Mouse (Mus musculus) forebrain, embryonic 13.5 days (tissue): Measurements from ENCODE around the gene Fancg. TPM values are rescaled to one million over a fixed set of nuclear protein-coding genes. Genes with fewer than 3 reads are reported as not detected.

ENCODE experiments used
- ATAC-seq: fragments of 200-750 bp; cut with Nextera tagmentation; 2 replicates; pipeline ENCODE4 v1.8.0; 2017
- H3K27ac ChIP-seq: fragments of 300-500 bp; sonication (generic); 2 replicates; pipeline ENCODE4 v1.5.1; 2015; ENCODE audit warnings: inconsistent platforms, mild to moderate bottlenecking, moderate library complexity
- H3K27me3 ChIP-seq: fragments of 300-500 bp; sonication (generic); 2 replicates; pipeline ENCODE4 v1.6.1; 2015; ENCODE audit warnings: mild to moderate bottlenecking, inconsistent platforms
- H3K36me3 ChIP-seq: fragments of 300-500 bp; sonication (generic); 2 replicates; pipeline ENCODE4 v1.6.1; 2015; ENCODE audit warnings: mild to moderate bottlenecking, inconsistent platforms; ENCODE audit not compliant: poor library complexity, severe bottlenecking
- H3K4me1 ChIP-seq: fragments of 300-500 bp; sonication (generic); 2 replicates; pipeline ENCODE4 v1.6.1; 2015; ENCODE audit warnings: inconsistent platforms
- H3K4me2 ChIP-seq: fragments of 300-500 bp; sonication (generic); 2 replicates; pipeline ENCODE4 v1.6.1; 2015; ENCODE audit warnings: inconsistent platforms, mild to moderate bottlenecking, moderate library complexity
- H3K4me3 ChIP-seq: fragments of 300-500 bp; sonication (generic); 2 replicates; pipeline ENCODE4 v1.5.1; 2015; ENCODE audit warnings: mild to moderate bottlenecking, inconsistent platforms
- H3K9ac ChIP-seq: fragments of 300-500 bp; sonication (generic); 2 replicates; pipeline ENCODE4 v1.6.1; 2015; ENCODE audit warnings: mild to moderate bottlenecking, inconsistent platforms
- H3K9me3 ChIP-seq: fragments of 300-500 bp; sonication (generic); replicated peaks from 2 replicates; pipeline ENCODE4 v1.6.1; 2016; ENCODE audit warnings: inconsistent platforms
- WGBS: fragments of 180-500 bp; shearing (Covaris S2); methylation state at CpG from one replicate; pipeline ENCODE4 v1.1.7; 2015; 5-methylcytosine and 5-hydroxymethylcytosine counted together
- polyA plus RNA-seq: library from polyadenylated mRNA; unstranded; fragments of >200 nt; fragmentation: Nextera tagmentation; extraction: Ambion mirVana; gene quantifications from 2 replicates; pipeline ENCODE4 v1.2.1, GENCODE M21; 2015

Fancg gene
- polyA plus RNA-seq, 1 experiment from 2014 or later, result 22.9 TPM

GRCm38 (mm10) chr4:42969304-42969703, 41.0 kb downstream of the Fancg start, which contains the start of gene 1700022I11Rik:
1700022I11Rik (plus strand) TSS chr4:42969604.
- no peak within 1 kb of the TSS for H3K27ac ChIP-seq
- H3K4me3 ChIP-seq, result no peak within 1 kb of the TSS
- no peaks in the 10 kb centered on the region for H3K9me3 ChIP-seq
- no peak within 1 kb of the TSS for H3K4me2 ChIP-seq
- 94% methylated on average over 4 of the region's 4 CpGs for WGBS
- H3K27me3 ChIP-seq, result 0 out of 2 replicates have a peak, but pooled peaks cover 2% of the 10 kb centered on the region
- no peak within 1 kb of the TSS for H3K9ac ChIP-seq
- peaks cover 4% of the 10 kb centered on the region; the same call in 1 of the 2 replicates for H3K4me1 ChIP-seq
- no peak for ATAC-seq
- H3K36me3 ChIP-seq, result no peaks in the 10 kb centered on the region

GRCm38 (mm10) chr4:42965039-42965719, 45.1 kb downstream of the Fancg start:
- Histone ChIP-seq H3K4me3 (no peak overlapping the region), H3K4me1 (peaks cover 4% of the 10 kb centered on the region; the same call in 1 of the 2 replicates), H3K27me3 (0 out of 2 replicates have a peak, but pooled peaks cover 3% of the 10 kb centered on the region), H3K9me3 (no peaks in the 10 kb centered on the region), H3K36me3 (no peaks in the 10 kb centered on the region), H3K4me2 (peak overlapping the region; percentile 33), H3K27ac (no peak overlapping the region), H3K9ac (no peak overlapping the region)
- ATAC-seq, result peak; percentile 69
- WGBS, result 12% methylated on average over 12 of the region's 12 CpGs

DNA sequence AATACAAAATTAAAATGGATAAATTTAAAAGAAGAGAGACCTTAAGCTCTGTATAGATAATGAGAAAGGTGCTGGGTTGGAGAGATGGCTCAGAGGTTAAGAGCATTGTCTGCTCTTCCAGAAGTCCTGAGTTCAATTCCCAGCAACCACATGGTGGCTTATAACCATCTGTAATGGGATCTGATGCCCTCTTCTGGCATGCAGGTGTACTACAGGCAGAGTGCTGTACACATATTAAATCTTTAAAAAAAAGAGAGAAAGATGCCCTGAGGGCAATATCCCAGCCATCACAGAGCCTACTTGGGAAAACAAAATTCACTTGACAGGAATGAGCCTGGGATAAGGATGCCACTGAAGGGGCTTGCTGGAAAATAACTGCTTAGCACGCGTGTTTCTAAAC, 46.8 kb downstream of the Fancg start:
- Histone ChIP-seq H3K27ac (no peak overlapping the region), H3K4me1 (peaks cover 4% of the 10 kb centered on the region; the same call in 1 of the 2 replicates), H3K36me3 (peaks cover 13% of the 10 kb centered on the region), H3K4me3 (no peak overlapping the region), H3K9ac (no peak overlapping the region), H3K4me2 (no peak overlapping the region), H3K9me3 (no peaks in the 10 kb centered on the region), H3K27me3 (0 out of 2 replicates have a peak, but pooled peaks cover 3% of the 10 kb centered on the region)
- 98% methylated on average over 2 of the region's 2 CpGs for WGBS
- ATAC-seq, result no peak

DNA sequence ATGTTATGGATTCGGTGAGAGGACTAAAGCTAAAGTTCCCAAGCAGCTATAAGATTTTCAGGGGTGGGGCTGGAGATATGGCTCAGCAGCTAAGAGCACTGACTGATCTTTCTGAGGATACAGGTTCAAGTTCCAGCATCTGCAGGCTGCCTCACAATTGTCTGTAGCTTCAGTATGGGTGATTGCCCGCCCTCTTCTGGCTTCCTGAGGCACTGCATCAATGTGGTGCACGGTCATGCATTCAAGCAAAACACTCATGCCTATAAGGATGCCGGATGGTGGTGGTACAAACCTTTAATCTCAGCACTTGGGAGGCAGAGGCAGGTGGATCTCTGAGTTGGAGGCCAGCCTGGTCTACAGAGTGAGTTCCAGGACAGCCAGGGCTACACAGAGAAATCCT, 48.7 kb downstream of the Fancg start:
- Histone ChIP-seq H3K27ac (no peak overlapping the region), H3K4me1 (peaks cover 4% of the 10 kb centered on the region; the same call in 1 of the 2 replicates), H3K4me2 (no peak overlapping the region), H3K9ac (no peak overlapping the region), H3K36me3 (peaks cover 31% of the 10 kb centered on the region), H3K4me3 (no peak overlapping the region), H3K9me3 (no peaks in the 10 kb centered on the region), H3K27me3 (0 out of 2 replicates have a peak, but pooled peaks cover 3% of the 10 kb centered on the region)
- ATAC-seq, result no peak
- 25% methylated on average over 4 of the region's 4 CpGs for WGBS

- Histone ChIP-seq H3K4me2 (no peak overlapping the region), H3K9me3 (no peaks in the 10 kb centered on the region), H3K36me3 (peaks cover 46% of the 10 kb centered on the region), H3K9ac (no peak overlapping the region), H3K27ac (no peak overlapping the region; the same call in 1 of the 2 replicates), H3K4me3 (no peak overlapping the region), H3K4me1 (peaks cover 10% of the 10 kb centered on the region), H3K27me3 (0 out of 2 replicates have a peak, but pooled peaks cover 1% of the 10 kb centered on the region)
- 78% methylated on average over 4 of the region's 4 CpGs for WGBS
- ATAC-seq, result no peak
Observed at GRCm38 (mm10) chr4:42959382-42959781, 50.9 kb downstream of the Fancg start.

DNA sequence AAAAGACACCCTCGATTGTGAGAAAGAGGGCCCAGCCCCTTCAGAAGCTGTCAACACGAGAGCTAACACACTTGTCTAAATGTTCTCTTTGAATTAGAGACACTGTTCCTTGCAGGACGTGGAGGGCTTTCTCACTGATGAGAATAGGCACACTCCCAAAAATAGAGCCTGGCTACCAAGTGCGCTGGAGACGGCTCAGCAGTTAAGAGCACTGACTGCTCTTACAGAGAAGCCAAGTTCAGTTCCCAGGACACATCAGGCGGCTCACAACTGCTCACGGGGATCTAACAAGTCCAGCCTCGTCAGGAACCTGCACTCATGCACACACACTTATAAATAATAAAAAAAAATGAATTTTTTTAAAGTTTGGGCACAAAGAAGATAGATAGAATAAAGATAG, 51.4 kb downstream of the Fancg start:
- Histone ChIP-seq H3K27ac (no peak overlapping the region; the same call in 1 of the 2 replicates), H3K4me2 (no peak overlapping the region), H3K9me3 (no peaks in the 10 kb centered on the region), H3K4me1 (peaks cover 14% of the 10 kb centered on the region), H3K36me3 (peaks cover 46% of the 10 kb centered on the region), H3K4me3 (no peak overlapping the region), H3K9ac (no peak overlapping the region), H3K27me3 (no peaks in the 10 kb centered on the region)
- 68% methylated on average over 8 of the region's 8 CpGs for WGBS
- ATAC-seq, result no peak

GRCm38 (mm10) chr4:42957979-42958378, 52.3 kb downstream of the Fancg start:
- H3K27ac ChIP-seq, result no peak overlapping the region
- H3K36me3 ChIP-seq, result peaks cover 51% of the 10 kb centered on the region
- no peak overlapping the region for H3K9ac ChIP-seq
- no peak overlapping the region for H3K4me3 ChIP-seq
- peaks cover 24% of the 10 kb centered on the region for H3K4me1 ChIP-seq
- no peaks in the 10 kb centered on the region for H3K27me3 ChIP-seq
- WGBS, result 90% methylated on average over 8 of the region's 8 CpGs
- H3K9me3 ChIP-seq, result no peaks in the 10 kb centered on the region
- ATAC-seq, result no peak
- H3K4me2 ChIP-seq, result no peak overlapping the region

- H3K36me3 ChIP-seq, result peaks cover 51% of the 10 kb centered on the region
Observed at GRCm38 (mm10) chr4:42957306-42957705, 53.0 kb downstream of the Fancg start.

GRCm38 (mm10) chr4:42956581-42956980, 53.7 kb downstream of the Fancg start:
- no peak overlapping the region for H3K4me2 ChIP-seq
- H3K9me3 ChIP-seq, result no peaks in the 10 kb centered on the region
- peaks cover 51% of the 10 kb centered on the region for H3K36me3 ChIP-seq
- H3K4me3 ChIP-seq, result no peak overlapping the region
- no peak for ATAC-seq
- 96% methylated on average over 17 of the region's 17 CpGs for WGBS
- no peak overlapping the region for H3K27ac ChIP-seq
- H3K27me3 ChIP-seq, result no peaks in the 10 kb centered on the region
- H3K9ac ChIP-seq, result no peak overlapping the region
- peaks cover 38% of the 10 kb centered on the region for H3K4me1 ChIP-seq

More at GRCm38 (mm10) chr4:42957306-42957705, 53.0 kb downstream of the Fancg start:
- no peak overlapping the region for H3K27ac ChIP-seq
- H3K9ac ChIP-seq, result no peak overlapping the region
- peaks cover 30% of the 10 kb centered on the region for H3K4me1 ChIP-seq
- no peak for ATAC-seq
- no peak overlapping the region for H3K4me3 ChIP-seq
- no peak overlapping the region for H3K4me2 ChIP-seq
- no peaks in the 10 kb centered on the region for H3K9me3 ChIP-seq
- H3K27me3 ChIP-seq, result no peaks in the 10 kb centered on the region
- 76% methylated on average over 11 of the region's 11 CpGs for WGBS

DNA sequence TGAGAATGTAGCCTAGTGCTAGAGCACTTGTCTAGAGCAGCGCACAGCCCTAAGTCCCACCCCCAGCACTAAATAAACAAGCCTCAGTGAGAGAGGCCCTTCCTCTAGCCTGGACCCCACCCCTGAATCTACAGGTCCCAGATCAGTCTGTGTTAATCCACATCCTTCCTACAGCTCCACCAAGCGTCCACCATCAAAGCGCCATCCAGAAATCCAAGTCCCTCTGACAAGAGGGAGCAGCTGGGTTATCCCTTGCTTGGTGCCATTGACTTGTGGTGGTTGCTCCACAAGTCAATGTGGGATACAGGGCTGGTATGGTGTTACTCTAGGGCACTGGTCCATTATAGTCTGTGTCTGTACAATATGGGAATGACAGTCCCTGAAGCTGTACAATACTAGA, 55.1 kb downstream of the Fancg start:
- Histone ChIP-seq H3K27me3 (no peaks in the 10 kb centered on the region), H3K4me3 (no peak overlapping the region), H3K36me3 (peaks cover 51% of the 10 kb centered on the region), H3K9me3 (no peaks in the 10 kb centered on the region), H3K4me1 (peaks cover 51% of the 10 kb centered on the region), H3K27ac (no peak overlapping the region), H3K9ac (no peak overlapping the region), H3K4me2 (no peak overlapping the region)
- ATAC-seq, result no peak
- WGBS, result 93% methylated on average over 3 of the region's 3 CpGs

DNA sequence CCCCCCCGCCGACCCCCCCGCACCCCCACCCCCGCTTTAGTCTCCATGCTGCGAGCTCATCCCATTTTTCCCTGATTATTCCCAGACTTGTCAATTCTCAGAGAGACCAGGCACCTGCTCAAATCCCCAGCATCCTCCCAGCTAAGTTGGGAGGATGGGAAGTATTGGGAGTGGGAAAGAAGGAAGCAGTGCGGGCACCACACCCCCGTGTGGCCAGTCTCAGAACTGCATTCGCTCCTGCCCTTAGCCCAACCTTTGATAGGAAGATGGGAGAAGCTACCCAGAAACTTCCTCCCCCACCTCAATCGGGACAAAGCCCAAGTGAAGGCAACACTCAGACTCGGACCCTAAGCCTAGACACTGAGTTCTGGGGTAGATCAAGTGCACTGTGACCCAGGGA, 56.0 kb downstream of the Fancg start:
- Histone ChIP-seq H3K36me3 (peaks cover 46% of the 10 kb centered on the region), H3K4me3 (no peak overlapping the region), H3K4me1 (peaks cover 53% of the 10 kb centered on the region), H3K27ac (peak overlapping the region; percentile 97), H3K4me2 (peak overlapping the region; percentile 98), H3K27me3 (no peaks in the 10 kb centered on the region), H3K9ac (no peak overlapping the region; the same call in 1 of the 2 replicates), H3K9me3 (no peaks in the 10 kb centered on the region)
- 6% methylated on average over 10 of the region's 10 CpGs for WGBS
- ATAC-seq, result no peak

- H3K4me2 ChIP-seq, result peak overlapping the region; percentile 98
- ATAC-seq, result no peak
Observed at GRCm38 (mm10) chr4:42953435-42954094, 56.7 kb downstream of the Fancg start.

More at GRCm38 (mm10) chr4:42953435-42954094, 56.7 kb downstream of the Fancg start:
- Histone ChIP-seq H3K9ac (peak overlapping the region; percentile 91), H3K36me3 (peaks cover 38% of the 10 kb centered on the region), H3K4me1 (peaks cover 61% of the 10 kb centered on the region), H3K27ac (peak overlapping the region; percentile 97), H3K9me3 (no peaks in the 10 kb centered on the region), H3K27me3 (no peaks in the 10 kb centered on the region), H3K4me3 (peak overlapping the region; percentile 69)
- 8% methylated on average over 10 of the region's 10 CpGs for WGBS
